Mouse (Mus musculus) layer of hippocampus, postnatal 10 days (tissue): Measurements from ENCODE around the gene Nle1. TPM values are rescaled to one million over a fixed set of nuclear protein-coding genes. Genes with fewer than 3 reads are reported as not detected.
"Not testable (repeated sequence)": the region's sequence is repeated elsewhere in the genome, so short reads cannot be mapped to it uniquely, and the experiment has no call there.

Experiments used
- DNase-seq, 2 experiments: peaks; one replicate each; pipeline ENCODE4 v3.0.0; 2021; ENCODE audit warnings: low spot score in 2 of 2
- long read RNA-seq: library from polyadenylated mRNA; stranded (forward); transcript quantifications from one replicate; pipeline ENCODE4 v2.0.0, GENCODE M21; 2023
- total RNA-seq, 2 experiments: library from RNA; stranded (reverse); gene quantifications; 2 replicates each; pipeline ENCODE4 v1.2.3; 2021

Nle1 gene
- 10 to 100 TPM; 29.2 to 40.7 TPM for total RNA-seq
- long read RNA-seq, partial matches to known transcripts = 11 of 32 reads
- long read RNA-seq, other reads (novel, unspliced or antisense) = 18 of 32 reads

GRCm38 (mm10) chr11:82907651-82908607 is at the start of gene Nle1:
Gene Nle1, minus strand, starts transcription at chr11:82908411.
- peak; percentile 98 for DNase-seq

GRCm38 (mm10) chr11:82956925-82957324 is 48.7 kb upstream of the Nle1 start:
- DNase-seq = no peak

- DNase-seq = no peak
Measured at GRCm38 (mm10) chr11:82954631-82955030, 46.4 kb upstream of the Nle1 start.

- DNase-seq = no peak
Measured at GRCm38 (mm10) chr11:82952612-82953542, 44.7 kb upstream of the Nle1 start.

GRCm38 (mm10) chr11:82951865-82952611 is 43.8 kb upstream of the Nle1 start:
- no peak for DNase-seq

- DNase-seq = no peak
Measured at GRCm38 (mm10) chr11:82950736-82951481, 42.7 kb upstream of the Nle1 start, which contains the start of gene Slfn5. Gene Slfn5, plus strand, starts transcription at chr11:82951349.

GRCm38 (mm10) chr11:82949036-82949435 is 40.8 kb upstream of the Nle1 start:
- no peak for DNase-seq

- no peak for DNase-seq
Measured at GRCm38 (mm10) chr11:82947457-82947856, 39.2 kb upstream of the Nle1 start.

- no peak for DNase-seq
Measured at GRCm38 (mm10) chr11:82945636-82946035, 37.4 kb upstream of the Nle1 start.

GRCm38 (mm10) chr11:82943336-82943735 is 35.1 kb upstream of the Nle1 start:
- no peak for DNase-seq

GRCm38 (mm10) chr11:82933186-82933585 is 25.0 kb upstream of the Nle1 start:
- DNase-seq = no peak

- DNase-seq = not testable (repeated sequence)
Measured at GRCm38 (mm10) chr11:82931671-82932450, 23.6 kb upstream of the Nle1 start.

GRCm38 (mm10) chr11:82931161-82931560 is 22.9 kb upstream of the Nle1 start:
- DNase-seq = not testable (repeated sequence)

GRCm38 (mm10) chr11:82930391-82930955 is 22.3 kb upstream of the Nle1 start:
- DNase-seq = not testable (repeated sequence)

GRCm38 (mm10) chr11:82929633-82929950 is 21.4 kb upstream of the Nle1 start:
- DNase-seq = no peak

- no peak for DNase-seq
Measured at GRCm38 (mm10) chr11:82928897-82929632, 20.9 kb upstream of the Nle1 start.

- not testable (repeated sequence) for DNase-seq
Measured at GRCm38 (mm10) chr11:82923910-82924309, 15.7 kb upstream of the Nle1 start.

GRCm38 (mm10) chr11:82921691-82922090 is 13.5 kb upstream of the Nle1 start:
- DNase-seq = no peak
